Mouse (Mus musculus): ENCODE measurements at regions not wholly inside any gene's neighbourhood (a gene's known extent, or its start where the extent isn't known, plus 50 kb on each side); places are given as distances from the start of the nearest gene placed in this dataset.

DNA sequence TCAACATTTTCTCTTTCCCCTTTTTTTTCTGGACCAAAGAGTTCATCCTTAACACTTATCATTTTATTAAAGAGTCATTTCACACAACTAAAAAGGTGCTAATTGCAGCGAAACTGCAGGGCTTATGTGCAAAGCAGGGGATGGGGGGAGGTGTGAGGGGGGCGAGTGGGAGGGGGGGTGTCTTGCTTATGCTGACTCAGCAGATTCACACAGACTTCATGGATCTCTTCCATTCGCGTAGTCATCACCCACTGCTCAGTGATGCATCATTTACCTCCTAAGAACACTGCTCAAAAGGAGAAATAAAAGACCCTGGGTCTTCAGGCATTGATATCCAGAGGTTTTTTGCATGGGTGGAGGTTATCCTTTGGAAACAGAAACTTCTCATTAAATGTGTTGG lies 800.3 kb upstream of the Jmjd1c start:
- no peak overlapping the region for H3K4me3 ChIP-seq (replicated peaks; ENCODE audit: low read length)
- TF ChIP-seq NANOG (IDR thresholded peaks at IDR 0.05; ENCODE audit: borderline replicate concordance, low read length) (no peak), POU5F1 (IDR thresholded peaks at IDR 0.05; ENCODE audit: borderline replicate concordance, low read length) (no peak), CTCF (conservative IDR thresholded peaks at IDR 0.05; ENCODE audit: low read length) (no peak)
- no peaks in the 10 kb centered on the region for H3K36me3 ChIP-seq (ENCODE audit: insufficient read depth, low read length)
- H3K9me3 ChIP-seq (ENCODE audit: low read length), result no peaks in the 10 kb centered on the region
- H3K27me3 ChIP-seq (ENCODE audit: insufficient read depth, low read length), result no peaks in the 10 kb centered on the region
- H3K4me1 ChIP-seq (replicated peaks; ENCODE audit: low read depth, low read length), result no peaks in the 10 kb centered on the region

DNA sequence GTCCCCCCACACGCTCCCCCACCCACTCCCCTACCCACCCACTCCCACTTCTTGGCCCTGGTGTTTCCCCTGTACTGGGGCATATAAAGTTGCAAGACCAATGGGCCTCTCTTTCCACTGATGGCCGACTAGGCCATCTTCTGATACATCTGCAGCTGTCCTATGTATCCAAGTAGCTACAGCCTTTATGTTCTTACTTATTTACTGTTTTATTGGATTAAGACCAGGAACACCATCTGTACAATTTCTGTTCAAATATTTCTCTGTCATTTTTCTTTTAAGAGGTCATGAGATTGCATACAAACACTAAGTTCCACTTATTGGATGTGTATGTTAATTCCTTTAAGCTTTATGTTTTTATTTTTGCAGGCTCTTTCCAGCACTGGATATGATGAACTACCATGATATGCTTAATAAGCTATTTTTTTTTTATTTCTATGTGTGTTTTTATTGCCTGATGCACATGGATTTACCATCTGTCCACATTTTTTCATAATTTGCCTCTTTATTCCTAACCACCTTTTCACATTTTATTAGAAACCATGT lies 792.6 kb upstream of the Jmjd1c start:
- TF ChIP-seq POU5F1 (IDR thresholded peaks at IDR 0.05; ENCODE audit: borderline replicate concordance, low read length), result no peak
- TF ChIP-seq NANOG (IDR thresholded peaks at IDR 0.05; ENCODE audit: borderline replicate concordance, low read length), result no peak
- no peak for TF ChIP-seq CTCF (conservative IDR thresholded peaks at IDR 0.05; ENCODE audit: low read length)
- H3K4me3 ChIP-seq (replicated peaks; ENCODE audit: low read length), result no peak overlapping the region
- H3K4me1 ChIP-seq (replicated peaks; ENCODE audit: low read depth, low read length), result no peaks in the 10 kb centered on the region
- H3K36me3 ChIP-seq (ENCODE audit: insufficient read depth, low read length), result no peaks in the 10 kb centered on the region
- H3K27me3 ChIP-seq (ENCODE audit: insufficient read depth, low read length), result no peaks in the 10 kb centered on the region
- H3K9me3 ChIP-seq (ENCODE audit: low read length), result no peaks in the 10 kb centered on the region

DNA sequence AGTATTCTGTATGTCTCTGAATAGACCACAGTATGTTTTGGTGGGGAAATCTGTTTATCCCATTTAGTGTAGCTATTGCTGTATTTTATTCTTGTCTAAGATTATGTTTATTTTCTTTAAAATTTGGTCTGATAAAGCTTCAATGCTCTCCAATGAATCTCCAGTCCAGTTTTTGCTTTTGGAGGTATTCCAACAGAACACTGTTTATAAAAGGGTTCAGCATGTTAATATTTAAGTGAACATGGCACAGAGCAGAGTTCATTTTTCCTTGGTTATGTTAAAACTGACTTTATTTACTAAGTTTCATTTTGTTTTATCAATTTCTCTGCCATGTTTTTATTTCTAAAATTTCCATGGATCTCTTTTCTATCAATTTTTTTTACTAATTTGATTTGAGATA lies 791.0 kb upstream of the Jmjd1c start:
- Histone ChIP-seq H3K36me3 (ENCODE audit: insufficient read depth, low read length) (no peaks in the 10 kb centered on the region), H3K4me3 (replicated peaks; ENCODE audit: low read length) (no peak overlapping the region), H3K4me1 (replicated peaks; ENCODE audit: low read depth, low read length) (no peaks in the 10 kb centered on the region), H3K9me3 (ENCODE audit: low read length) (no peaks in the 10 kb centered on the region), H3K27me3 (ENCODE audit: insufficient read depth, low read length) (no peaks in the 10 kb centered on the region)
- TF ChIP-seq NANOG (IDR thresholded peaks at IDR 0.05; ENCODE audit: borderline replicate concordance, low read length), result no peak
- TF ChIP-seq CTCF (conservative IDR thresholded peaks at IDR 0.05; ENCODE audit: low read length), result no peak
- TF ChIP-seq POU5F1 (IDR thresholded peaks at IDR 0.05; ENCODE audit: borderline replicate concordance, low read length), result no peak

DNA sequence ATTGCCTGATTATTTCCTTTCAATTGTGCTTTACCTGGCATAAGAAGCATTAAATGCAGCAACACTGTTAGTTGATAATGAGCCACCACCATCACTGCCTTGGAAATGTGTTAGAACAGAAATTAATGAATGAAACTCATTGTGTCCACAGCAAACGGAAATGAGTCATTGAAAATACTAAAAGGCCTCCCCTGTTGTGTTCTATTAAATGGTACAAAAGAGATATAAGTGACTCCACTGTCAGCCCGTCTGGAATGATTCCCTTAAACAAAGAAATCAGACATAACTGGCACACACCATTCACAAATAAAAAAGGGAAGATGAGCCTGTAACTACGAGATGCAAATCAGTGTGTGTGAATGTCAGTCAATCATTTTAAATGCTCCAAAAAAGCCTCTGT lies 764.8 kb upstream of the Jmjd1c start:
- Histone ChIP-seq H3K9me3 (ENCODE audit: low read length) (no peaks in the 10 kb centered on the region), H3K27me3 (ENCODE audit: insufficient read depth, low read length) (no peaks in the 10 kb centered on the region), H3K4me1 (replicated peaks; ENCODE audit: low read depth, low read length) (no peaks in the 10 kb centered on the region), H3K36me3 (ENCODE audit: insufficient read depth, low read length) (no peaks in the 10 kb centered on the region), H3K4me3 (replicated peaks; ENCODE audit: low read length) (no peak overlapping the region)
- TF ChIP-seq NANOG (IDR thresholded peaks at IDR 0.05; ENCODE audit: borderline replicate concordance, low read length) (no peak), CTCF (conservative IDR thresholded peaks at IDR 0.05; ENCODE audit: low read length) (no peak), POU5F1 (IDR thresholded peaks at IDR 0.05; ENCODE audit: borderline replicate concordance, low read length) (no peak)

DNA sequence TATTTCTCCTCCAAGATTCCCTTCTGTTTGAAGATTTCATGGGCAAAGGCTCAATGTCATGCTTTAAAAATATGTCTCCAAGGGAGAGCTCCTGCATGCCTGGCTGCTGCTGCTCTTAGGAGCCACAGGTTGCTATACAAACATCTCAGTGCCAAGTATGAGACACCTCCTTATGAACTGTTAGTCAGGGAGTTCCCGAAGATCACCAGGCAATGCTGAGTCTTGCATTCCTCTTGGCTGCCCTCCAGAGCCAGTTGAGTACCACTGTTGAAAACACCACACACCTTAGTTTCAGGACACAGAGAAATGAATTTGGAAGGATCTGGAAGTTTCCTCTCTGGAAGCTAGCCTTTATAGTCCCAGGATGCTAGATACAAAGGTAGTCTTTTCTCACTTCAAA lies 757.9 kb upstream of the Jmjd1c start:
- H3K9me3 ChIP-seq (ENCODE audit: low read length), result no peaks in the 10 kb centered on the region
- H3K27me3 ChIP-seq (ENCODE audit: insufficient read depth, low read length), result no peaks in the 10 kb centered on the region
- H3K4me1 ChIP-seq (replicated peaks; ENCODE audit: low read depth, low read length), result no peaks in the 10 kb centered on the region
- TF ChIP-seq CTCF (conservative IDR thresholded peaks at IDR 0.05; ENCODE audit: low read length) (no peak), NANOG (IDR thresholded peaks at IDR 0.05; ENCODE audit: borderline replicate concordance, low read length) (no peak), POU5F1 (IDR thresholded peaks at IDR 0.05; ENCODE audit: borderline replicate concordance, low read length) (no peak)
- H3K4me3 ChIP-seq (replicated peaks; ENCODE audit: low read length), result no peak overlapping the region
- no peaks in the 10 kb centered on the region for H3K36me3 ChIP-seq (ENCODE audit: insufficient read depth, low read length)

DNA sequence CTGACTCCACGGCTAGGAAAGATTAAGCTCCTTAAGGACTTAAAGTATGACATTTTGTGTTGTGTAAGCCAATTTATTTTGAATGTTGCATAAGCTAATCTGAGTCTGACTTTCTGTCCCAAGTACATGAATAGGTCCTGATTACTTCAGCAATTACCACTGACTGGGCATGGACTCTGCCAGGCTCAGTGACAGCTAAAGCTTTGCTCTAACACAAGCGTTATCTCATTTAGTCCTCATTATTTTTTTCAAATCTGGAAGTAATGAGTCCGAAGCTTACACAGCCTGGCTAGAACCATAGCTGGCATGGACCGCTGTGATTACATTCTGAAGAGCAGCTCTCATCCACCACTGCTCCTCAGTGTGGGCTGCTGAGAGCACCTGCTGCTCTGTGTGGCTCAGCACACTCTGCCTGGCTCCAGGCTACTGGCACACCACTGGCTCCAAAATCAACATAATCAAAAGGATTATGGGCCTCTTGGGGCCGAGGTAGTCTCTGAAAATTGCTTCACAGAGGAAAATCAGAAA lies 753.0 kb upstream of the Jmjd1c start:
- Histone ChIP-seq H3K36me3 (ENCODE audit: insufficient read depth, low read length) (no peaks in the 10 kb centered on the region), H3K4me3 (replicated peaks; ENCODE audit: low read length) (no peak overlapping the region), H3K9me3 (ENCODE audit: low read length) (no peaks in the 10 kb centered on the region), H3K4me1 (replicated peaks; ENCODE audit: low read depth, low read length) (no peaks in the 10 kb centered on the region), H3K27me3 (ENCODE audit: insufficient read depth, low read length) (no peaks in the 10 kb centered on the region)
- TF ChIP-seq POU5F1 (IDR thresholded peaks at IDR 0.05; ENCODE audit: borderline replicate concordance, low read length) (no peak), CTCF (conservative IDR thresholded peaks at IDR 0.05; ENCODE audit: low read length) (no peak), NANOG (IDR thresholded peaks at IDR 0.05; ENCODE audit: borderline replicate concordance, low read length) (no peak)

DNA sequence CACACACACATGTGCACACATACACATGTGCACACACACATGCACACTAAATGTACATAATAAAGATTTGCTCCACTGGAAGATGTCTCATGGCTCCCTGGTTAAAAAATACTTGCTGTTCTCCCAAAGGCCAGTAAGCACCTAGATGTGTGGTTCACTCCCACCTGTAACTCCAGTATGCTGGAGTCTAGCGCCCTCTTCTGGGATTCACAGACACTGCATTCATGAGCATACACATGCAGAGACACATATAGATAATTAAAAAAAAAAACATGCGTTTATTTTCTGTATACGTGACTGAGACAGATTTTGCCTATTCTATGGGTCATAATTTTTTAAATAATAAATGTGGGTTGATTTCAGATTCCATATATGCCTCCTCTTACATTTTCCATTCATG lies 747.5 kb upstream of the Jmjd1c start:
- Histone ChIP-seq H3K36me3 (ENCODE audit: insufficient read depth, low read length) (no peaks in the 10 kb centered on the region), H3K9me3 (ENCODE audit: low read length) (no peaks in the 10 kb centered on the region), H3K4me3 (replicated peaks; ENCODE audit: low read length) (no peak overlapping the region), H3K4me1 (replicated peaks; ENCODE audit: low read depth, low read length) (no peaks in the 10 kb centered on the region), H3K27me3 (ENCODE audit: insufficient read depth, low read length) (no peaks in the 10 kb centered on the region)
- TF ChIP-seq POU5F1 (IDR thresholded peaks at IDR 0.05; ENCODE audit: borderline replicate concordance, low read length) (no peak), CTCF (conservative IDR thresholded peaks at IDR 0.05; ENCODE audit: low read length) (peak; percentile 65)

DNA sequence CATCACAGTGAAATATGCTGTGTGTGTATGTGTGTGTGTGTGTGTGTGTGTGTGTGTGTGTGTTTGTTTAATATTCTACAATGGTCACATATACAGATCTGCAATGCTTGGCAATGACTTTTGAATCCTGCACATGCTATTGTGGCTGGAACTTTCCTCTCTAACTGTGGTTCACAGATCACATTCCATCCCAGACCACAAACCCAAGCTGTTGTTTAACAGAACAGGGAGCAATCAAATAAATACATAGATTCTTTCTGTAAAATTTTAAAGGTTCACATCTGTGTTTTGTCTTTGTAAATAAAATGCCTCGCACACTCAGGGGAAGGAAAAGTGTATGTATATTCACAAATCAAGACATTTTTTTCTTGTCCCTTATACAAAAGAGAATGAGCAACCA lies 744.9 kb upstream of the Jmjd1c start:
- Histone ChIP-seq H3K9me3 (ENCODE audit: low read length) (no peaks in the 10 kb centered on the region), H3K36me3 (ENCODE audit: insufficient read depth, low read length) (no peaks in the 10 kb centered on the region), H3K4me1 (replicated peaks; ENCODE audit: low read depth, low read length) (no peaks in the 10 kb centered on the region), H3K27me3 (ENCODE audit: insufficient read depth, low read length) (no peaks in the 10 kb centered on the region), H3K4me3 (replicated peaks; ENCODE audit: low read length) (no peak overlapping the region)
- no peak for TF ChIP-seq POU5F1 (IDR thresholded peaks at IDR 0.05; ENCODE audit: borderline replicate concordance, low read length)
- TF ChIP-seq NANOG (IDR thresholded peaks at IDR 0.05; ENCODE audit: borderline replicate concordance, low read length), result no peak
- TF ChIP-seq CTCF (conservative IDR thresholded peaks at IDR 0.05; ENCODE audit: low read length), result no peak

DNA sequence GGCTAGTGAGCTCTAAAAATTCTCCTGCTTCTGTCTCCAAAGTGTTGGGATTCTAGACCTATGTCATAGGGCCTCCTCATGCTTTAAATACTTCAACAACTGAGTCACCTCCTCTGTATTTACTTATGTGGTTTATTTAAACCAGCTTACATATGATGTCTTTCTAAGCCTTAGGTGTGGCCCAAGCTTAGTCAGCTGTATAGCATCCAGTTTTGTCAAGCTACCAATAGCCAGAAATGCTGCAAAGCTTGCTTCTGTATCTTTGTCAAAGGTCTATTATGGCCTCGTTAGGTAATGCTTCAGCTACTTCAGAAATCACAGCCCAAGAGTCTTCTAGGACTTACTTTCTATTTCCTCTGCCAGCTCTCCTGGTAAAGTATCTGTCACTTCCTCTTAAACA lies 741.9 kb upstream of the Jmjd1c start:
- Histone ChIP-seq H3K27me3 (ENCODE audit: insufficient read depth, low read length) (no peaks in the 10 kb centered on the region), H3K36me3 (ENCODE audit: insufficient read depth, low read length) (no peaks in the 10 kb centered on the region), H3K9me3 (ENCODE audit: low read length) (no peaks in the 10 kb centered on the region), H3K4me3 (replicated peaks; ENCODE audit: low read length) (no peak overlapping the region), H3K4me1 (replicated peaks; ENCODE audit: low read depth, low read length) (no peaks in the 10 kb centered on the region)
- no peak for TF ChIP-seq POU5F1 (IDR thresholded peaks at IDR 0.05; ENCODE audit: borderline replicate concordance, low read length)
- no peak for TF ChIP-seq NANOG (IDR thresholded peaks at IDR 0.05; ENCODE audit: borderline replicate concordance, low read length)
- TF ChIP-seq CTCF (conservative IDR thresholded peaks at IDR 0.05; ENCODE audit: low read length), result no peak

Measured in E14TG2a.4 (cell line).